Mouse (Mus musculus) spleen, adult 12 weeks (tissue): ENCODE measurements around the gene Dcbld2.
"Not testable (repeated sequence)": the region's sequence is repeated elsewhere in the genome, so short reads cannot be mapped to it uniquely, and the experiment has no call there.

Source experiments
- DNase-seq: peaks from one replicate; pipeline ENCODE4 v3.0.0; 2022; ENCODE audit warnings: low spot score

The Dcbld2 gene

DNA sequence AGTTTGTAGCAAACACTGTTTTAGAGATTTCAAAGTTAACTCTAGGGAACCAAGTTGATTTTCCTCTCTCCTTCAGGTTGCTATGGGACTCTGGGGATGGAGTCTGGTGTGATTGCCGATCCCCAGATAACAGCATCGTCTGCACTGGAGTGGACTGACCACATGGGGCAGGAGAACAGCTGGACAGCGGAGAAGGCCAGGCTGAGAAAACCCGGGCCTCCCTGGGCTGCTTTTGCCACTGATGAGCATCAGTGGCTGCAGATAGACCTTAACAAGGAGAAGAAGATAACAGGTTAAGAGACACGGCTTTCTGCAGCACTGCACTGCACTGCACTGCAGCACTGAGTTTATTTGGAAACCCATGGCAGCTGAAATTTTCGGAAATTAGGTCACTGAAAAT, 42.4 kb downstream of the Dcbld2 start:
- DNase-seq = no peak

DNA sequence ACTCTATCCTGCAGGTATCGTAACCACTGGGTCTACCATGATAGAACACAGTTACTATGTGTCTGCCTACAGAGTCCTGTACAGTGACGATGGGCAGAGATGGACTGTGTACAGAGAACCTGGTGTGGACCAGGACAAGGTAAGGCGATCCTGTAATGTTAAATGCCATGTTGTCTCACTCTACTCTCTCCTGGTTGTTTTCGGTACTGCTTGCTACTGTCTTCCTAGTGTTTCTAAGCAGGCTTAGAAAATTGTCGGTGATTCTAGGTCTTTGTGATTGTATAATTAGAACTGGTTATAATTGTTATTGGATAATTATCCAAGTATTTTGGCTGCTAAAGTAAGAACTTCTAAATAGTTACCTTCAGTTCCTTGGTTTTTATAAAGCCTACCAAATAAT, 43.4 kb downstream of the Dcbld2 start:
- DNase-seq = no peak

DNA sequence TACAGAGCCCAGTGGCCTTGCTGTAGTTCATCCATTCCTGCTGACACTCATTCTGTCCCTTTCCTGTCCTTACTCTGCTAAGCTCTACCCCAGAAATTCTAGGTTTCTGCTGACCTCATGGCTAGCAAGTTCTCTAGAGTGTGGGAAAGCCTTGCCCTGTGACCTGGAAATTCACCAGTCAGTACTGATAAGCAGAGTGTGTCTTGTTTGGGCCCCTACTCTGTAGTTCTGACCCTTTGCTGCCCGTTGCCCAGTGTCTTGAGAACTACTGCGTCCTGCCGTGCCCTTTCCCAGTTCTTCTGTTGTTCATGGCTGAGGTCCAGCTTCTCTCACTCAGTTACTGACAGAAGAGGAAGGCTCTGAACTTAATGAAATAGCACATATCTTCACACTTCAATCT, 44.9 kb downstream of the Dcbld2 start:
- DNase-seq = no peak

DNA sequence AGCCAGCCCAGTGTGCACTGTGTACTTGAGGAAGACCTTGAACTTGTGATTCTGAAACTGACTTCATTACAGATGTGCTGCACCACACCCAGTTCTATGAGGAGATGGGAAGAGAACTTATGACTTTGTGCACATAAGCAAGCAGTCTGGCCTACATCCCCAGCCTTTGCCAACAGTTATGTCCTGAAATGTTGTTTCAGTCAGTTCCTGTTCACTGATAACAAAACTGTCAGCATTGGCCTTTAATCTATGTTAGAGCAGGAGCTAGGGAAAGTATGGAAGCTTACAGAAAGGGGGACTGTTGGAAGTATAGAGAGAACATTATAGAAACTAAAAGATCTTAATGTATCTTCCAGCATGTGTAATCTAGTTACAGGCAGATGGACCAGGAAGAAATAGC, 45.6 kb downstream of the Dcbld2 start:
- no peak for DNase-seq

DNA sequence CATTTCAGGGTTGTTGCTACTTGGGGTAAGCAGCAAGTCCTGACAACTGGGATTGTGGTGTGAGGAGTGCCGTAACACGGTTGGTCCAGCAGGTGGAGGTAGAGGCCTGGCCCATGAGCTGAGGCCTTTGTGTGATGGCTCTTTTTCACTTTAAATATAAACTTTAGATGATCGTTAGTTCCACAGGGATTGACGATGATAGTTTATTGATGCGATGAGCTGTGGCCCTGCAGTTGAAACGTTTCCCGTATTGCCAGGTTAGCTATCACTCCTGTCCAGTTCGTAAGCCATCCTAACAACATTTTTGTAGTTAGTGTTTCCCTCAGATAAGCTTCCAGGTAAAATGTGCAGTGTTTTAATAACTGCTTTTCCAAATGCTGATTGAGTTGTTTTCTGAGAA, 46.4 kb downstream of the Dcbld2 start:
- DNase-seq = peak; percentile 56

DNA sequence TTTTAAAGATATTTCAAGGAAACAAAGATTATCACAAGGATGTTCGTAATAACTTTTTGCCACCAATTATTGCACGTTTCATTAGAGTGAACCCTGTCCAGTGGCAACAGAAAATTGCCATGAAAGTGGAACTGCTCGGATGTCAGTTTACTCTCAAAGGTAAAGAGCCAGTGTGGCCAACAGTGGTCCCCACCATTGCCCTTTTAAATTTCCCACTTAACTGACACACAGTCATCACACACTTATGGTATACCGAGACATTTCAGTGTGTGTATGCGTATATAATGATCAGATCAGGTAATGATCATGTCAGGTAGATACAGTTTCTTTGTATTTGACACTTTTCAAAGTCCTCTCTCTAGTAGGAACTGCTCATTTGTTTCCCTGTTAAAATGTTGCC, 46.9 kb downstream of the Dcbld2 start:
- DNase-seq = no peak

DNA sequence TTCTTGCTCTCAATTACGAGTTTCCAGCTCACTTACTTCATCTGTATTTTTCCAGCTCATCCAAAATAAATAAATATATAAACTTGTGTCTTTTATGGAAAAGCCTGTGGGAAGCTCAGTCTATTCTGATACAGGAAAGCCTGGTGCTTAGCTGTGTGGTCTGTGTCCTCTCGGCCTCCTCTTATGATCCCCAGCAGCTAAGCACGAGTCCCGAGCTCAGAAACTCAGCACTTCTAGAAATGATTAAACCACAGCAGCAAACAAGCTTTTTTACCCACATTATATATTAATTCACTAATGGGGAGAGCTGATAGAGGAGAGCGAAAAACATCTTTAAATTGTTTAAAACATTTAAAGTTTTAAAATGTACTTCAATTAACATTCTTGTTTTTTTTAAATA, 48.2 kb downstream of the Dcbld2 start:
- DNase-seq = no peak

DNA sequence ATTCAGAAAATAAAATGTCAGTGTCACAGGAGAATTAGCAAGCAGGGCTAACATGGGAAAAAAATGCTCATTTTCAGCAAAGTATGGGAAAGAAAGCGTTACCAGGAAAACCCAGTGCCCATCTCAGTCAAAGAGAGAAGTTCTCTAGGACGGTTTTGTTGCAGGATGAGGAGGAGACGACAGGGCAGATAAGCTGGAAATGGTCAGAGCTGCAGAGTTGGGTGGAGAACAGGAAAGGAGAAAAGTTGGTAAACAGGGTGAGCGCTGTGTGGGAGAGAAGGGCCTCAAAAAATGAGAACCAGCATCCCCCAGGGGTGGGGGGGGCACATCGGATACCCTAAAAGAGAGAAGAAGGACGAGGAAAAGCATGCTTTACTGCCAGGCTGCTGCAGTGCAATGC, 48.7 kb downstream of the Dcbld2 start:
- DNase-seq = no peak

DNA sequence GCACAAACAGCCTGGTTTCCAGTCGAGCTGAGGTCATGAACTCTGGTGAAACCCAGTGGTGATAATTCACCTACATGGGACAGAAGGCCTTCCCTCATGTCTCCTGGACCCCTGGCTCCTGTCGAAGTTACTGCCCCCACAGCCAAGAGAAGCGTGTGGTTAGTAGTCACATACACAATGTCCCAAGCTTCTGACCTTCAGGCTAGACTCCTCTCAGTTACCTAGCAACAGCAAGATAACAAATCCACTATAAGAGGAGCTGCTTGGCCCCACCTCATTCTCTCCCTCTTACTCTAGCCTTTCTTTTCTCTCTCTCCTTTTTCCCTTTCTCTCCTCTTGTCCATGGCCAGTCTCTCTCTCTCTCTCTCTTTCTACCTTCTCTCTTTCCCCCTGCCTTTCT, 51.7 kb downstream of the Dcbld2 start:
- not testable (repeated sequence) for DNase-seq

DNA sequence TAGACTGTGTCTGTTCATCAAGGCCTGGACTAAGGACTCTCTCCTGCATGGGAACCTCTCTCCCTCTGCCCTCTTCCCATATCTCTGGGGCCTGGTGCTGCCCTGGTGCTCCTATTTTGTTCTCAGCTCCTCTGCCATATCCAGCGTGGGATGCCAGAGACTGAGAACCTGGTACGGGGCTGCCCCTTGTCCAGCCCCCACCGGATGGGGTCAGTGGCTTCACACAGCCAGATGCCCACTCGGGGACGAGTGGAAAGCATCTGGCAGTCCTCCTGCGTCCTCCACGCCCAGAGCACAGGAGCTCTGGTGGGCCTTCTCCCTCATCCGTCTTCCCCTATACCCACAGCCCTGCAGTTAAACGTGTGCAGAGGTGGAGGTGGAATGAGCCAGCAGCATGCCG, 52.1 kb downstream of the Dcbld2 start:
- DNase-seq = no peak

DNA sequence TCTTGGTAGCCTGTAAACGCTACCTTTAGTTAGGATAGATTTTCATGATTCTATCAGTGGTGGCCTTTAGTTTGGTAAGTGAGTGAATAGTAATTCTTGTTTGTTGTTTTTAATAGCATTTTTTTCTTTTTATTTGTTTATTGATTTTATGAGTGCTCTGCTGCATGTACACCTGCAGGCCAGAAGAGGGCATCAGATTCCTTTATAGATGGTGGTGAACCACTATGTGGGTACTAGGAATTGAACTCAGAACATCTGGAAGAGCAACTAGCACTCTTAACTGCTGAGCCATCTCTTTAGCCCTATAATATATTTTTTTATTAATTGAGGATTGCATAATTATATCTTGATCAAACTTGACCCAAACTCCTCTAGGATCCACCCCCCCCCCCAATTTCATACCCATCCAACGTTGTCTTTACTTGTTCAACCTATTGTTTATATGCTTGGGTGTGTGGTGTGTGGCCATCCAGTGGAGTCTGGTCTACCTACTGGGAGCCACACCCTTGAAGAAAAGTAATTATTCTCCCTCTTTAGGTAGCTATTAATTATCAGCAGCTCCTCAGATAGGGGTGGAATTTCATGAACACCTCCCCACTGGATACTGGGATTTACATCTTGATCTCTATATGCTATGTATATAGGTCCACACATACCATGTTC, 53.7 kb downstream of the Dcbld2 start:
- no peak for DNase-seq

DNA sequence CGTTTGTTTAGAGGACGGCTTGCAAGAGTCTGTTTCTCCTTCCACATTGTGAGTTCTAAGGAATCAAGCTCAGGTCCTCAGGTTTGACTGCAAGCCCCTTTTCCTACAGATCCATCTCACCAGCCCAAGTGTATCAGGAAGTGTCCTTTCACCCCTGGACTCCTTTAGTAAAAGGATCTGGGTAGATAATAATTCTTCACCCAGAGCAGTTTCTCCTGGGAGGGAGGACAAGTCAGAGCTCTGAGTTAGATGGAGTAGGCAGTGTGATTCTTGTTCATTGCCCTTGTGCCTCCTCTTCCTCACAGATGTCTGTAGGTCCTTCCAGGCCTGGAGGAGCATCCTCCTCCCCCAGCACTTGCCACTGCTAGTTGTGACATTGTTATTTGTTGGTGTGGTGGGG, 54.3 kb downstream of the Dcbld2 start:
- DNase-seq = no peak

DNA sequence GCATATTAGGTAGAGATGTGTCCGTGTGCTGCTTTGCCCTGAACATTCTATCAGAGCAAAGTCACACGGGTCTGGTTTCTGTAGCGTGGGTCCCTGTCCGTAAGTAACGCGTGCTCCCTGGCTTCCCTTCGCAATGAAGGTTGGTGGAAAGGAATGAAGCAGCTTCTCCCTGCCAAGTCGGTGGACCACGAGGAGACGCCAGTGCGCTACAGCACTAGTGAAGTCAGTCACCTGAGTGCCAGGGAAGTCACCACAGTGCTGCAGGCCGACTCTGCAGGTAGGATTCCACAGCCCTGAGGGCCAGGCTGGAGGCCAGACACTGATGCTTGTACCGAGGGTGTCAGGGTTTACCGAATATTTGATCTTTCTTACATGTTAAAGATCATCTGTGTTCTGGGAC, 55.8 kb downstream of the Dcbld2 start:
- no peak for DNase-seq

DNA sequence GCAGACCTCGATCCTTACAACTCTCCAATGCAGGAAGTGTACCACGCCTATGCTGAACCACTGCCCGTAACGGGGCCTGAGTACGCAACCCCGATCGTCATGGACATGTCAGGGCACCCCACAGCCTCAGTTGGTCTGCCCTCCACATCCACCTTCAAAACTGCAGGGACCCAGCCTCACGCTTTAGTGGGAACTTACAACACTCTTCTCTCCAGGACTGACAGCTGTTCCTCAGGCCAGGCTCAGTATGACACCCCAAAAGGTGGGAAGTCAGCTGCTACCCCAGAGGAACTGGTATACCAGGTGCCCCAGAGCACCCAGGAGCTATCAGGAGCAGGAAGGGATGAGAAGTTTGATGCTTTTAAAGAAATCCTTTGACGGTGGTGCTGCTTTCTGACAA, 57.2 kb downstream of the Dcbld2 start:
- no peak for DNase-seq

DNA sequence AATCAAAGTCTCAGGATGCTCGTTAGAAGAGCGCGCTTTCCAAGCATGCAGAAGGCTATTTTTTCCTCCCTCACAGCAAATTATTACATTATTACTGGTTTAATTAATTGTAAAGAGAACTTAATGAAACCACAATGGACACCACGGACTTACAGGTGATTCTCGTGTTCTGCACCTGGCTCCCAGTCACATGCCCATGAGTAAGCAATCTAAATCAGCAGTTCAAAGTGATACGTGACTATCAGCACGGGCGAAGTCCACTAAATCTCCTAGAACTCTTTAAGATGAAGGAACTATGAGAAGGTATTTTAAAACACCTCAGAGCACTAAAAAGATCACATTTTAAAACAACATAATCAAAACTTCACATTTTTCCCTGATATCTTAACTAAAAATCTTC, 61.8 kb downstream of the Dcbld2 start:
- DNase-seq = no peak

DNA sequence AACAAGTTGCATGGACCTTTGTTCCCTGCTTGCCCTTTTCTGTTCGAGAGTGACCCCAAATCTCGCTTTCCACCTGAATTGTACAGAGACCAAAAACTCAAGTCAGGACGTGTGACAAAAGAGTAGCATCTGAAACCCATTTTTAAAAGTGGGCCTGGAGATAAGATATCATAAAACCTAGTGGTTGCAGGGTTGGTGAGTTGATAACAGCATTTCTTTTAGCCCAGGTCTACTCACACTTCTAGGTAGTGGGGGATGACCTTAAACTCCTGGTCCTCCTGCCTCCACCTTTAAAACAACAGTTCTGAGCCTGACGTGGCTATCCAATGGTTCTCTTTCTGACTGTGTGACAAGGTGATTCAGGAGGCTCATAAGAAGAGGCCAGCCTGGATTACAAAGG, 62.6 kb downstream of the Dcbld2 start:
- DNase-seq = no peak

DNA sequence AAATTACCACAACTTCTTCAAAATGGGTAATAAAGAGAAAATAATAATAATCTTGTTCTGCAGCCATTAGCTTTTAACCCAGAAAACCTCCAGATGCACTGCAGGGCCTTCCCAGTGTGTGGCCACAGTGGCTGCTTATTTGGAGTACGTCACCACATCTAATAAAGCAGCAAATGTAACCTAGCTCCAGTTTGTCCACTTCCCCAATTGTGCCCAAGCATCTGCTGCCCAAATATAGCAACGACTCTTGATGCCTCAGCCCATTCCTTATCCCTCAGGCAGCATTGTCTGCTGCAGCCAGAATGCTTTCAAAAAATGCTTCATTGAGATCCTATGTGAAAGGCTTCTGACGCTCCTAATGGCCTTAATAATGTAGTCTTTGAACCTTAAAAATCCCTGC, 66.6 kb downstream of the Dcbld2 start:
- DNase-seq = no peak

DNA sequence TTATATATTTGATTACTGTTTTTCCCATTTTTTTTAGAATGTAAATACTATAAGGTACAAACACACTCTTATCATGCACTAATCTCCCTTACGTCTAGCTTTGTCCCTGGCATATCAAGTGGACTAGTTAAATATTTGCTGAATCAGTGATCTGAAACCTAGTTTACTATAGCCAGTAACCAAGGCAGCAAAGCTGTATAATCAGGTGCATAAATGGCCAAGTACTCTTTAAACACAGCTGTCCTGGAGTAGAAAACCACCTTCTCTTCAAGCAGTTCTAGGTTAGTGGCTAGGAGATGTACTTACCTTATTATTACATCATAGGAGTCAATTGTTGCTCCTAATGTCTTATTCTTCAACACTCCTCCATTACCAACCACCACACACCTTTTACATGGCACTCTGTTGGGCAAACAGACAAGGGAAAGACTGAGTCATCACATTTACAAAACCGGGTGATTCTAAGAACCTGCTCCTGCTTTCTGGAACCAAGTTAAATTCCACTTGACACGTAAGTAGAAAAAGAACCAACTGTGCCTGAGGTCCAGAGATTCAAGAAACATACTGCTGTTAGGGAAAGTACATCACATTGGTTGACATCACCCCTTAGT, 67.4 kb downstream of the Dcbld2 start:
- DNase-seq = no peak

DNA sequence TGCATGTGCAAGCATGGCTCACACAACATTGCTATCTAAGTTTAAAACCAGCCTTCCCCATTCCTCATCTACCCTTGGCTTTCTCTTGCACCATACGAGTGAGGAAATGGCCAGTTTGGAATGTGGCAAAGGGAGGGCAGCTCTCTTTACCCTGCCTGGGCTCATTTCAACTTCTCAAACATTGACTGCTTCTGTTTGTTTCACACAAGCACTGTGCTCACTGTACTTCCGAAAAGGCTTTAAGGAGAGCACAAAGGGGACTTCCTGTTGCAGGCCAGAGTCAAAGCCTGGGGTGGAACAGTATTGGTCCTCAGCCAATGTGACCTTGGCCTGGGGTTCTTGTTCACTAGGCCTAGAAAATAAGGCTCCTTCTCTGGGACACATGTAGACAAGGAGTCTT, 68.1 kb downstream of the Dcbld2 start:
- no peak for DNase-seq

DNA sequence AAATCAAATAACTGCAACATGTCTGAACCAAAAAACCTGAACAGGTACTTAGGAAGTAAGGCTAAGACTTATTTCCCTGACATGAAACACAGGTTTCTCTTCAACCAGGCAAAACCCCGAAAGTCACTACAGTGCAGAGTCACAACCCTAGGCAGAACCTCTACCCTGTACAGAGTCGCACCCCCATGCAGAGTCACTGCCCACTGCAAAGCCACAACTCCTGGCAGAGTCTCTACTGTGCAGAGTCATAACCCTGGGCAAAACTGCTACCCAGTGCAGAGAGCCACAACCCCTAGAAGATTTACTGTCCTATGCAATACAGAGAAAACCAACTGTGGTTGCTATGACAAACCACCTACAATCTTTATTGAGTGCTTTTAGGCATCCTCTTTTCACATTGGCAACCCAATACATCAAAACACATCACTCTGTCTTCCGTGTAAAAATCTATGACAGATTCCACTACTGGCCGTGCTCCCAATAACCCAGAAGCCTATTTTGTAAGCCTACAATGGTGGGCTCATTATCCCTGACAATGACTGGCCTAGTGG, 71.7 kb downstream of the Dcbld2 start:
- DNase-seq = no peak

DNA sequence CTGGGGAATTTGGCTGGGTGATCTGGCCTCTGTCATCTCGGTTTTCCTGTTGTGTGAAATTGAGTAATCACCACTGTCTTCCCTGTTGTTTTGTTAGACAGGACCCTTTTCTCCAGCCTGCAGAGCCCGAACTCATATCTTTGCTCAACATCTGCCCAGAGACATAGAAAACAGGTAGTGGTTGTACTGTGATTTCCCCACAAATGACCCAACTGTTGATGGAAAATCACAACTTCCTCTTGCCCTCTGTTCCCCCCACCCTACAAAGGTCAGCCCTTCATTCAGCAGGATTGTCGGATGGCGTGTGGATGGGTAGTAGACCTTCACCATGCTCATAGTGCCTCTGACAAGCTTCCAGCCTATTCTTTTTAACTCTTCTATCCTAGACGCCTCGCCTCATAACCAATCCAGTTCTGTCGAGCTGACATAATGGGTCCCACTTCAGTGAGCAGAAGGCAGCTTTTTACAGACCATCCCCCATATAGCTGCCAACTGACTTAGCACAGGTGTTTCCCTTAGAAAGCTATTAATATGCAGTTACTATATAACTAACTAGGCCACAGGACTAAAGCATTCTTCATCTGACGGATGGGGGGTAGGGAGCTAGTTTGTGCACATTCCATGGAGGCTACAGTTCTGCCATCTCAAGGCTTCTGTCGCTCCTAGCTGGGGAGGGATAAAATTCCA, 73.1 kb downstream of the Dcbld2 start:
- DNase-seq = peak; percentile 16

DNA sequence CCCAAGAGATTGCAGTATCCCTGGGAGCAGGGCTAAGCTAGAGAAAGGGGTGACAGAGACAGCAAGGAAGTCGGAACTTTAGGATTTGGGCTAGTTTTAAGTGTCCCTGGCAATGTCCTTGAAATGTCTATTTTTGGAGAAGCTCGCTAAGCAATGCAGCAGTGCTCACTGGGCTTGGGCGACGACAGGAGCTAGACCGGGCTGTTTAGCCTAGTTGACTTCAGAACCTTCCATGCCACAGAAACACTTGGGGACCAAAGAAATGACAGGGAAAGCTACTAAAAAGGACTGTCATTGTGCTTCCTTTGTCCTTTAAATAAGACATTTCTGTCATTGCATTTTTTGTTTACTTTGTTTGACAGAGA, 73.6 kb downstream of the Dcbld2 start:
- no peak for DNase-seq

DNA sequence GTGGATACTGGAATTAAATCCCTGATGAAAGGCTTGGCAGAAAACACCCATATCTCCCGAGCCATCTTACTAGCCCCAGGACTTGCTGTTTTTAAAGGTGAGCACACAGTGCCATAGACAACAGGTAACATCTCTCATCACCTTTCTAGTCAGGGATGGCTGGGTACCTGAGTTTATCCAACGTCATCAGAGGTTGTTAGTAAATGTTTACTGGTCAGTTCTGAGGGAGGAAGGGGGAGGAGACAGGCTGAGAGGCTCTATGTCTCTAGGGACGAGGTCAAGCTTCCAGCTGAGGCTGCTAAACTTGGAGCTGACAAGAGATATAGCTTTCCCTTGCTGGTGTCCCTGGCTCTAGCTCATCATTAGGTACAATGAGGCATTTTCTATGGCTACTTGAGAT, 74.1 kb downstream of the Dcbld2 start:
- no peak for DNase-seq

DNA sequence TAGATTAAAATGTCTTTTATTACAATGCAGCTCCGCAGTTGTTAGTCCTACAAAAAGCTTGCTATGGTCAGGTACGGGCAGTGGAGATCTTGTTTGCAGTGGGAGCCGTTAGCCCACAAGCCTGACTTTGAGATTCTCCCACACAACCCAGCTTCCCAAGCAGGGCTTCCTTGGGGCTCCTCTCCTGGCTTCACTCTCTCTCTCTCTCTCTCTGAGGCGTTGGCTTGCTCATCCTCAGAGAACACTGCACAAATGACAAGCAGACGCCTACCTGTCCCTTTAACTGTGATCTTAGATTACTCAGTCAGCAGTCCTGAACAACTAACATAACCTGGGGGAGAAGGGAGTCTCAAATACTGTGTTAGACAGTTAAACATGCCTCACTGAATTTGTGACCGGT, 79.6 kb downstream of the Dcbld2 start:
- no peak for DNase-seq
